Mouse (Mus musculus): ENCODE results near the gene Duxbl3. TPM values are rescaled to one million over a fixed set of nuclear protein-coding genes. Genes with fewer than 3 reads are reported as not detected.
"Not testable (repeated sequence)": the region's sequence is repeated elsewhere in the genome, so short reads cannot be mapped to it uniquely, and the experiment has no call there.

Duxbl3 gene
- 5.7 and 8.1 TPM in 2 replicates for polyA plus RNA-seq (2012; rRNA removed)

- not testable (repeated sequence) for DNase-seq (ENCODE audit: low read depth)
These were observed at the start of gene Duxbl3 for GRCm38 (mm10) chr14:26257756-26258617. Duxbl3 (plus strand) TSS chr14:26257962.

- not testable (repeated sequence) for DNase-seq (ENCODE audit: low read depth)
These were observed 41.3 kb upstream of the Duxbl3 start for GRCm38 (mm10) chr14:26216233-26217000.

GRCm38 (mm10) chr14:26237183-26237582, 20.6 kb upstream of the Duxbl3 start:
- not testable (repeated sequence) for DNase-seq (ENCODE audit: low read depth)

- not testable (repeated sequence) for DNase-seq (ENCODE audit: low read depth)
These were observed 967 bp downstream of the Duxbl3 start for GRCm38 (mm10) chr14:26258729-26259128.

- not testable (repeated sequence) for DNase-seq (ENCODE audit: low read depth)
These were observed 29.0 kb downstream of the Duxbl3 start for GRCm38 (mm10) chr14:26286737-26287136.

- TF ChIP-seq CTCF (IDR thresholded peaks at IDR 0.05; ENCODE audit: borderline replicate concordance, extremely low read depth, insufficient read depth, insufficient read length) (no peak), POLR2A (IDR thresholded peaks at IDR 0.05; ENCODE audit: borderline replicate concordance, extremely low read depth, insufficient read depth, insufficient read length, poor library complexity, severe bottlenecking) (no peak)
These were observed 36.1 kb downstream of the Duxbl3 start for GRCm38 (mm10) chr14:26293859-26294258.

GRCm38 (mm10) chr14:26297055-26297454, 39.3 kb downstream of the Duxbl3 start:
- TF ChIP-seq CTCF (IDR thresholded peaks at IDR 0.05; ENCODE audit: borderline replicate concordance, extremely low read depth, insufficient read depth, insufficient read length): no peak
- no peak for TF ChIP-seq POLR2A (IDR thresholded peaks at IDR 0.05; ENCODE audit: borderline replicate concordance, extremely low read depth, insufficient read depth, insufficient read length, poor library complexity, severe bottlenecking)

More at GRCm38 (mm10) chr14:26293859-26294258, 36.1 kb downstream of the Duxbl3 start:
- no peak for DNase-seq (ENCODE audit: low read depth)

GRCm38 (mm10) chr14:26297484-26297883, 39.7 kb downstream of the Duxbl3 start:
- DNase-seq (ENCODE audit: low read depth): no peak
- no peak for TF ChIP-seq CTCF (IDR thresholded peaks at IDR 0.05; ENCODE audit: borderline replicate concordance, extremely low read depth, insufficient read depth, insufficient read length)
- no peak for TF ChIP-seq POLR2A (IDR thresholded peaks at IDR 0.05; ENCODE audit: borderline replicate concordance, extremely low read depth, insufficient read depth, insufficient read length, poor library complexity, severe bottlenecking)

More at GRCm38 (mm10) chr14:26297055-26297454, 39.3 kb downstream of the Duxbl3 start:
- no peak for DNase-seq (ENCODE audit: low read depth)

GRCm38 (mm10) chr14:26303111-26303510, 45.3 kb downstream of the Duxbl3 start:
- TF ChIP-seq CTCF (IDR thresholded peaks at IDR 0.05; ENCODE audit: borderline replicate concordance, extremely low read depth, insufficient read depth, insufficient read length): peak; percentile 67; the same call in 1 of the 2 replicates
- TF ChIP-seq POLR2A (IDR thresholded peaks at IDR 0.05; ENCODE audit: borderline replicate concordance, extremely low read depth, insufficient read depth, insufficient read length, poor library complexity, severe bottlenecking): no peak
- DNase-seq (ENCODE audit: low read depth): peak; percentile 90

- TF ChIP-seq POLR2A (IDR thresholded peaks at IDR 0.05; ENCODE audit: borderline replicate concordance, extremely low read depth, insufficient read depth, insufficient read length, poor library complexity, severe bottlenecking) (no peak), CTCF (IDR thresholded peaks at IDR 0.05; ENCODE audit: borderline replicate concordance, extremely low read depth, insufficient read depth, insufficient read length) (peak; percentile 57; the same call in 1 of the 2 replicates)
- DNase-seq (ENCODE audit: low read depth): peak; percentile 50
These were observed 48.3 kb downstream of the Duxbl3 start for GRCm38 (mm10) chr14:26306032-26306431.

GRCm38 (mm10) chr14:26308813-26309212, 51.1 kb downstream of the Duxbl3 start:
- TF ChIP-seq POLR2A (IDR thresholded peaks at IDR 0.05; ENCODE audit: borderline replicate concordance, extremely low read depth, insufficient read depth, insufficient read length, poor library complexity, severe bottlenecking) (no peak), CTCF (IDR thresholded peaks at IDR 0.05; ENCODE audit: borderline replicate concordance, extremely low read depth, insufficient read depth, insufficient read length) (no peak)
- DNase-seq (ENCODE audit: low read depth): no peak

GRCm38 (mm10) chr14:26309511-26309910, 51.7 kb downstream of the Duxbl3 start:
- no peak for DNase-seq (ENCODE audit: low read depth)
- TF ChIP-seq POLR2A (IDR thresholded peaks at IDR 0.05; ENCODE audit: borderline replicate concordance, extremely low read depth, insufficient read depth, insufficient read length, poor library complexity, severe bottlenecking) (no peak), CTCF (IDR thresholded peaks at IDR 0.05; ENCODE audit: borderline replicate concordance, extremely low read depth, insufficient read depth, insufficient read length) (no peak)

Measured in brain, embryonic 14.5 days (tissue).